Mouse (Mus musculus) thymus, postnatal 0 days (tissue): ENCODE data around the gene Lce3a. TPM values are rescaled to one million over a fixed set of nuclear protein-coding genes. Genes with fewer than 3 reads are reported as not detected.

ENCODE experiments used
- DNase-seq: peaks from one replicate; pipeline ENCODE4 v3.0.0-alpha.2; 2015; ENCODE audit warnings: low spot score
- polyA plus RNA-seq: library from polyadenylated mRNA; unstranded; fragments of >200 nt; fragmentation: Nextera tagmentation; extraction: Ambion mirVana; gene quantifications from 2 replicates; pipeline ENCODE4 v1.2.1, GENCODE M21; 2015

The Lce3a gene
- 0.42 TPM in 1 of 2 replicates, not detected in the other for polyA plus RNA-seq

DNA sequence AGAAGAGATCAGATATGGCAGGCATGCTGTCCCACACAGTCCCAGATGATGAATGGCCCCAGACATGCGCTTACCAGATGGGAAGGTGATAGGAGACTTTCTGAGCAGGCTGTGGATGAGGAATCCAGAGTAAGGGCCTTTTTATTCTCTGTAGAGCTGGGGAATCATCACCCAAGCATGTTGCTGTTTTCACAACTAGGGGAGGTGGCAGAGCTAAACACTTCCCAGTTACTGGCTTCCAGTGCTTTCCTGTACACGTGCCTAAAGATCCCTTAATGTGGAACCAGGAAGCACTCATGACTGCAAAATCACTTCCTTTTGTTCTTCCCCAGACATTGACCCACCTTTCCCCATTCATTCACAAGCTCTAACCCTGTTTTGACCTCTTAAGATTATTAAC, at the start of gene Lce3a:
Gene Lce3a (minus strand): TSS at position 101 of the 400 bp plus-strand sequence.
- no peak for DNase-seq

- DNase-seq, result no peak
Measured at GRCm38 (mm10) chr3:92966761-92967160, 40.7 kb upstream of the Lce3a start, which contains the start of gene Lce3e. TSS of gene Lce3e (plus strand) at chr3:92967061.

DNA sequence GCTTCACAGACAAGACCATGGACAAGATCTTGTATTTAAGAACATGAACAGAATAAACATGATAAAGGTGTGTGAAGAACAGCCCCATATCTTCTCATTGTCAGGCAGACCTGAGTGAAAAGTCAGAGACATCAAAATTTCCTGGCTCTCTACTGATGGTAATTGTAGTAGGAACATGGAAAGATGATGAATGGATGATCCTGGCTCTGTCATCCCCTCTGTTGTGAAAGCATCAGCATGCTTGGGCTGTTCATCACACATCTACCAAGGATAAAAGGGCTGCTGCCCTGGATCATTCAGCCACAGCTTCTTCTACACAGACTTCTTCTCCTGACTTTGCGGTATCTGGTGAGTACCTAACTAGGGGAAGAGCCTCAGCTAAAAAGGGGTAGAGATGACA, 31.1 kb upstream of the Lce3a start, which contains the start of gene Lce3d:
Gene Lce3d (plus strand): TSS at position 301 of the 400 bp plus-strand sequence.
- DNase-seq, result no peak

DNA sequence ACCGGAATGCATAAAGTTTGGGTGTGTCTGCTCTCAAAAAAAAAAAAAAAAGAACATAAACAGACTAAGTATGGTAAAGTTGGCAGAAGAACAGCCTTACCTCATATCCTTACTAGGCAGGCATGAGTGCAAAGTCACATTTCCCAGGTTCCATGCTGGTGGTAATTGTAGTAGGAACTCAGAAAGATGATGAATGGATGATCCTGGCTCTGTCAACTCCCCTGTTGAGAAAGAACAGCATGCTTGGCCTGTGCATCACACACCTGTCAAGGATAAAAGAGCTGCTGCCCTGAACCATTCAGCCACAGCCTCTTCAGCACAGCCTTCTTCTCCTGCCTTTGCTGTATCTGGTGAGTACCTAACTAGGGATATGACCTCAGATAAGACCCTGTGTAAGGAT, 18.2 kb upstream of the Lce3a start, which contains the start of gene Lce3c:
Gene Lce3c (plus strand): TSS at position 301 of the 400 bp plus-strand sequence.
- no peak for DNase-seq

- no peak for DNase-seq
Measured at GRCm38 (mm10) chr3:92932679-92933078, 6.6 kb upstream of the Lce3a start, which contains the start of gene Lce3b. TSS of gene Lce3b (plus strand) at chr3:92932979.

DNA sequence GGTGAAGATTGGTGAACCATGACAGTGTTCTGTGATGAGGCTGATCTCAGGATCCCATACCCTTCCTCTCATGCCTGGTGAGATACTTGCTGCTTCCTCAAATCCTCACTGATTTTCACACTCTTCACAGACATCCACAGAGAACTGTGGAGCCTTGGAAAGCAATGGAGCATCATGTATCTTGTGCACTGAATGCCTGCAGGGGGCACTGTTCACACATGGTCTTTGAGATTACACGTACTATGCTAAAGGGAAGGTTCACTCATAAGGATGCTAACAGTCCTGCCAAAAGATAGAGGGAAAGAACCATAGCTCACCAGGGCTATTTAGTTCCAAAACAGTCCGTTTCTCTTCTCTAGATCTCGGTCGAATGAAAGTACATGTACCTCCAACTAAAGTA, 5.7 kb downstream of the Lce3a start:
- DNase-seq, result no peak

GRCm38 (mm10) chr3:92907571-92907970, 18.5 kb downstream of the Lce3a start:
- no peak for DNase-seq

DNA sequence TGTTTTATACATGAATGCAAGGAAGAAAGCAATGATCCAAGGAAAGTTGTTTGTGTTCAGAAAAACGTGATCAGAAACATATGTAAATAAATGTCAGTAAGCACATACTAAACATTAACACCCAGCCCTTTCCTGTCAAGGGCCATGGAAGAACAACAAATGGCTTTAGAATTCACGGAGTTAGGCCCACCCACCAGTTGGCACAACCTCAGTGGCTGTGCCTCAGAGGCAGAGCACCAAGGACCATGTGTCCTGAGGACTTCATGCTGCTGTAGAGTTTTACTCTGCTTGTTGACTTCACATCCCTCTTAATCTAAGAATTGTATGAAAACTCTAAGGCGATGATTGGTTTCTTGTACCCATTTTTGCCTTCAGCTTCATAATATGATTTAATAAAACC, 20.8 kb downstream of the Lce3a start:
- no peak for DNase-seq

GRCm38 (mm10) chr3:92903640-92904039, 22.4 kb downstream of the Lce3a start:
- no peak for DNase-seq

DNA sequence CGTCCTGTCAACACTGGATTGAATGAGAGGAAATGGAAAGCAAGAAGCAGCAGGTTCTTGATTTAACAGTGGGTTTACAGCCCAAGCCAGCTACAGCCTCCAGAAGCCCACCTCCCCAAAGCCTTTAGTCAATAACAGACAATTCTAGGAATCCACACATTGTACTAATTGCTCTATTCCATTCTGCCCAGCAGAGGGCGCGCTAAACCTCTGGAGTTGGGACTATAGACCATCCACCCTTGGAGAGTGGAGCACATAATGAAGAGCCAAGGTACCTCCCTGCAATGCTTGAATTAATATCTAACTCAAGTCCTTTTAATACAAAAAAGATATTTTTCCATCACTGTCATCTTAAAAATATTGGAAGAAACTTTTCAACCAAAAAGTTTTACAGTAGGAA, 23.0 kb downstream of the Lce3a start:
- no peak for DNase-seq

DNA sequence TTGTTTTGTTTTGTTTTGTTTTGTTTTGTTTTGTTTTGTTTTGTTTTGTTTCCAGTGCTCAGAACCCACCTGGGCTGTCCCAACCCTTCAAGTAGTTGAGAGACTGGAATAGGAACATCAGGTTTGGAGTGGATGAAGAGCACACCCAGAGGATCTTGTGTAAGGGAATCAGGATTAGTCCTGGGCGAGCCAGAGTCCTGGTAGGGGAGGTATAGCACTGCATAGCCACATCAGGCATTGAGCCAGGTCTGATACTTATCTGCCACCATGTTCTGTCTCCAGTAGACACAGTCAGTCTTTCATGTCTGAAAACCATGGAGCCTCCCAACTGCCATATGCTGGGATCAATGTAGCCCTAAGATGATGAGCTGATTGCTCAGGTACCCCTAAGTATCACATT, 31.5 kb downstream of the Lce3a start:
- DNase-seq, result no peak

DNA sequence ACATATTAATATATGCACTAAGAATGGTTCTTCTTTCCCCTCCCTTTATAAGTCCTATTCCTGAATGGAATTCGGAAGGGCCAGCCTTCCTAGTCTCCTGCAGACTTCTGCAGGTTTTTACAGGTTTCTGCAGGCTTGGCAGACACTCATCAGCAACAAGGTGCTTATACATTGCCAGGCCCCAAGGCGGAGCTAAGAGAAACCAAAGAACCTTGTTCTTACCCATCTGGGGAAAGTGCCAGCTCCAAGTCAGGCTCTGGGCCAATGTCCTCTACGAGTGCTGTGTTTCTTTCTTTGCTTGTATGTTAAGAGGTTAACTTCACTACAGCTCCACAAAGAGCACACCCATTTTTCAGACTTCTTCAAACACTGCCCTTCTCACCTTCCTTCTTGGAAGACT, 32.0 kb downstream of the Lce3a start:
- DNase-seq, result no peak

Other genes starting within 250 kb of the Lce3a start
- not detected in 2 replicates for gene Lce1c, start 247.0 kb downstream of the Lce3a start, polyA plus RNA-seq
- gene Lce1d, start 239.0 kb downstream of the Lce3a start, polyA plus RNA-seq, result not detected in 2 replicates
- gene Lce1e, start 217.2 kb downstream of the Lce3a start, polyA plus RNA-seq, result 0.27 and 0.39 TPM in 2 replicates
- not detected in 2 replicates for gene Lce1f, start 205.9 kb downstream of the Lce3a start, polyA plus RNA-seq
- gene Gm38119, start 187.1 kb downstream of the Lce3a start, polyA plus RNA-seq, result not detected in 2 replicates
- 0.14 TPM in 1 of 2 replicates, not detected in the other for gene Lce1g, start 173.9 kb downstream of the Lce3a start, polyA plus RNA-seq
- 0.21 and 0.50 TPM in 2 replicates for gene Lce1h, start 161.2 kb downstream of the Lce3a start, polyA plus RNA-seq
- gene Lce1i, start 147.3 kb downstream of the Lce3a start, polyA plus RNA-seq, result 0.24 and 0.26 TPM in 2 replicates
- 1.4 and 1.5 TPM in 2 replicates for gene Lce1j, start 135.7 kb downstream of the Lce3a start, polyA plus RNA-seq
- gene Lce1k, start 118.3 kb downstream of the Lce3a start, polyA plus RNA-seq, result not detected in 2 replicates
- 0.04 and 0.10 TPM in 2 replicates for gene Kprp, start 99.0 kb downstream of the Lce3a start, polyA plus RNA-seq
- not detected in 2 replicates for gene Lce1l, start 74.9 kb downstream of the Lce3a start, polyA plus RNA-seq
- gene 2310050C09Rik, start 56.0 kb downstream of the Lce3a start, polyA plus RNA-seq, result 0.19 TPM in 1 of 2 replicates, not detected in the other
- 1.8 and 2.0 TPM in 2 replicates for gene Lce3b, start 6.7 kb upstream of the Lce3a start, polyA plus RNA-seq
- 0.66 and 1.4 TPM in 2 replicates for gene Lce3c, start 18.3 kb upstream of the Lce3a start, polyA plus RNA-seq
- gene Lce3d, start 31.2 kb upstream of the Lce3a start, polyA plus RNA-seq, result 0.57 and 0.59 TPM in 2 replicates
- gene Lce3e, start 40.8 kb upstream of the Lce3a start, polyA plus RNA-seq, result 0.77 and 0.79 TPM in 2 replicates
- gene Lce3f, start 66.0 kb upstream of the Lce3a start, polyA plus RNA-seq, result 0.46 TPM in 1 of 2 replicates, not detected in the other
- gene Crct1, start 89.5 kb upstream of the Lce3a start, polyA plus RNA-seq, result 3.1 and 3.9 TPM in 2 replicates
- 0.59 and 1.0 TPM in 2 replicates for gene Lce1m, start 92.8 kb upstream of the Lce3a start, polyA plus RNA-seq
- 0.12 and 0.17 TPM in 2 replicates for gene Gm4858, start 142.6 kb upstream of the Lce3a start, polyA plus RNA-seq
- 0.24 and 0.48 TPM in 2 replicates for gene Crnn, start 218.6 kb upstream of the Lce3a start, polyA plus RNA-seq